Mouse (Mus musculus) hindbrain, embryonic 16.5 days (tissue): ENCODE results near the gene Washc1. TPM values are rescaled to one million over a fixed set of nuclear protein-coding genes. Genes with fewer than 3 reads are reported as not detected.
A peak's percentile ranks its signal among the peaks of the same experiment; 100 is the strongest.

Source experiments
- ATAC-seq: fragments of 200-750 bp; cut with Nextera tagmentation; 2 replicates; pipeline ENCODE4 v1.8.0; 2017; ENCODE audit warnings: moderate TSS enrichment, moderate library complexity
- H3K27ac ChIP-seq: fragments of 300-500 bp; sonication (generic); 2 replicates; pipeline ENCODE4 v1.5.1; 2014; ENCODE audit warnings: low read depth, mild to moderate bottlenecking, control low read depth, low read length, moderate library complexity
- H3K27me3 ChIP-seq: fragments of 300-500 bp; sonication (generic); replicated peaks from 2 replicates; pipeline ENCODE4 v1.6.1; 2014; ENCODE audit warnings: low read length; ENCODE audit not compliant: control insufficient read depth, insufficient read depth
- H3K36me3 ChIP-seq: fragments of 300-500 bp; sonication (generic); 2 replicates; pipeline ENCODE4 v1.6.1; 2014; ENCODE audit warnings: mild to moderate bottlenecking, low read length, moderate library complexity, mixed read lengths; ENCODE audit not compliant: control insufficient read depth, insufficient read depth
- H3K4me1 ChIP-seq: fragments of 300-500 bp; sonication (generic); 2 replicates; pipeline ENCODE4 v1.6.1; 2014; ENCODE audit warnings: low read depth, low read length; ENCODE audit not compliant: control insufficient read depth, insufficient read depth
- H3K4me2 ChIP-seq: fragments of 300-500 bp; sonication (generic); 2 replicates; pipeline ENCODE4 v1.6.1; 2014; ENCODE audit warnings: mild to moderate bottlenecking, low read length, control low read depth, moderate library complexity
- H3K4me3 ChIP-seq: fragments of 300-500 bp; sonication (generic); 2 replicates; pipeline ENCODE4 v1.5.1; 2014; ENCODE audit warnings: mild to moderate bottlenecking, low read length, control low read depth, moderate library complexity
- H3K9ac ChIP-seq: fragments of 300-500 bp; sonication (generic); 2 replicates; pipeline ENCODE4 v1.6.1; 2014; ENCODE audit warnings: low read depth, mild to moderate bottlenecking, control low read depth, low read length, moderate library complexity
- H3K9me3 ChIP-seq: fragments of 300-500 bp; sonication (generic); 2 replicates; pipeline ENCODE4 v1.6.1; 2014; ENCODE audit warnings: mild to moderate bottlenecking, low read length, moderate library complexity; ENCODE audit not compliant: control insufficient read depth
- WGBS: fragments of 180-500 bp; shearing (Covaris S2); extraction: QIAGEN DNeasy Blood & Tissue Kit; methylation state at CpG from one replicate; pipeline ENCODE4 v1.1.7; 2014; 5-methylcytosine and 5-hydroxymethylcytosine counted together
- polyA plus RNA-seq: library from polyadenylated mRNA; unstranded; fragments of >200 nt; fragmentation: Nextera tagmentation; extraction: Ambion mirVana; gene quantifications from 2 replicates; pipeline ENCODE4 v1.2.1, GENCODE M21; 2015

Washc1 gene
- polyA plus RNA-seq, 1 experiment from 2014 or later, result 49.2 TPM

DNA sequence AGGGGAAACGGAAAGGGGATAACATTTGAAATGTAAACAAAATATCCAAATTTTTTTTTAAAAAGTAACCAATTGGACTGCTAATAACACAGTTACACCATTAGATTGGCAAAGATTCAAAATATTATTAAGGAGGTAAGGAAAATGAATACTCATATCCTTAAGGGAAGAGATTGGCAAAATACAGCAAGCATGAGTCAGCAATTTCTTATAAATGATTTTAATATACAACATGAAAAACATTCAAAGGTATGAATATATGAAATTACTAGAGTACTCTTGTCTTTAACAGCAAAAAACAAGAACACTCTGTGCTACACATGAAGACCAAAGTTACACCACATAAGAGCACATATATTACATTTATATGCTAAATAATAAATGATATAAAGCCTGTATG lies 26.3 kb upstream of the Washc1 start:
- WGBS, result 87% methylated on average over 1 of the region's 1 CpGs
- ATAC-seq, result no peak
- H3K36me3 ChIP-seq, result peaks cover 14% of the 10 kb centered on the region

DNA sequence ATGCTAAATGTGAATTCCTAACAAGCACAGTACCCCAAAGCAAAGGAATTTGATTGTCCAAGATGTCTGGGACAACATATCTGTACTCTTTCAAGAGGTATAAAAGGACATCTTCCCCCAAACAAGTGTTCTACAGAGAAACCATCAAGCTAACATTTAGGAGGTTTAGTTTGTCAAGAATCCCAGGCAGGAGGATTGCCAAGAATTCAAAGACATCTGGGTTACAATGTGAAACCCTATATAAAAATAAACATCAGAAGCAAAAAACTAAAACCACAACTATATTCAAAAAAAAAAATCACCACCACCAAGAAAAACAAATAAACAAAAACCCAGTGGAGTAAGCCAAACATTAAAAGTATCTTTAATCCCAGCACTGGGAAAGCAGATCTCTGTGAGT lies 21.1 kb upstream of the Washc1 start:
- ATAC-seq, result no peak
- Histone ChIP-seq H3K27ac (no peak overlapping the region), H3K4me2 (no peak overlapping the region), H3K27me3 (no peaks in the 10 kb centered on the region), H3K36me3 (peaks cover 11% of the 10 kb centered on the region), H3K4me1 (no peaks in the 10 kb centered on the region), H3K9me3 (no peaks in the 10 kb centered on the region), H3K9ac (no peak overlapping the region), H3K4me3 (no peak overlapping the region)

More for the DNA sequence above, 26.3 kb upstream of the Washc1 start:
- Histone ChIP-seq H3K4me1 (no peaks in the 10 kb centered on the region), H3K9ac (no peak overlapping the region), H3K27ac (no peak overlapping the region), H3K4me2 (no peak overlapping the region), H3K4me3 (no peak overlapping the region), H3K27me3 (no peaks in the 10 kb centered on the region), H3K9me3 (no peaks in the 10 kb centered on the region)

GRCm38 (mm10) chr17:66091392-66091791 lies 20.0 kb upstream of the Washc1 start:
- H3K4me2 ChIP-seq, result no peak overlapping the region
- no peak for ATAC-seq
- no peaks in the 10 kb centered on the region for H3K4me1 ChIP-seq
- H3K9me3 ChIP-seq, result no peaks in the 10 kb centered on the region
- peaks cover 8% of the 10 kb centered on the region; the same call in 1 of the 2 replicates for H3K36me3 ChIP-seq
- H3K27ac ChIP-seq, result no peak overlapping the region
- WGBS, result 88% methylated on average over 2 of the region's 2 CpGs
- H3K4me3 ChIP-seq, result no peak overlapping the region
- H3K9ac ChIP-seq, result no peak overlapping the region
- no peaks in the 10 kb centered on the region for H3K27me3 ChIP-seq

DNA sequence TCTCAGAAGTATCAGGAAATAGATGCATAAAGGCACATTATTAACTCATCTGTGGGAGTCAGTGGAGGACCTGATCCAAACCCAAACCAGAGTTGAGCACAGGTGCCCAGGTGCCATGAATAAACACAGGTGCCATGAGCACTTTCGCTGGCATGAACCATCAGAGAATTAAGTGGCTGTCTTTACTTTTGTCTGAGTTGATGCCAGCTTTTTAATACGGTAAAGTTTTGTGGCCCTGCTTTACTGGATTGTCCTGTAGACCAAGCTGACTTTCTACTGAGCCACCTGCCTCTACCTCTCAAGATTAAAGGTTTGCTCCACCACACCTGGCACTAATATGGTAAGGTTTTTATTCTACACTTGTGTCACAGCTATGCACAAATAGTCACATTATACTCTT lies 19.3 kb upstream of the Washc1 start:
- 92% methylated on average over 2 of the region's 2 CpGs for WGBS
- no peak overlapping the region for H3K4me2 ChIP-seq

GRCm38 (mm10) chr17:66092664-66093063 lies 18.7 kb upstream of the Washc1 start:
- H3K27me3 ChIP-seq, result no peaks in the 10 kb centered on the region
- 87% methylated on average over 3 of the region's 3 CpGs for WGBS
- no peak overlapping the region for H3K27ac ChIP-seq
- no peak overlapping the region for H3K4me3 ChIP-seq
- H3K4me1 ChIP-seq, result no peaks in the 10 kb centered on the region
- H3K9ac ChIP-seq, result no peak overlapping the region
- H3K36me3 ChIP-seq, result peaks cover 4% of the 10 kb centered on the region; the same call in 1 of the 2 replicates
- ATAC-seq, result no peak
- no peak overlapping the region for H3K4me2 ChIP-seq
- no peaks in the 10 kb centered on the region for H3K9me3 ChIP-seq

More for the DNA sequence above, 19.3 kb upstream of the Washc1 start:
- H3K4me3 ChIP-seq, result no peak overlapping the region
- no peaks in the 10 kb centered on the region for H3K4me1 ChIP-seq
- H3K27me3 ChIP-seq, result no peaks in the 10 kb centered on the region
- H3K9me3 ChIP-seq, result no peaks in the 10 kb centered on the region
- peaks cover 7% of the 10 kb centered on the region; the same call in 1 of the 2 replicates for H3K36me3 ChIP-seq
- no peak overlapping the region for H3K9ac ChIP-seq
- no peak overlapping the region for H3K27ac ChIP-seq
- no peak for ATAC-seq

DNA sequence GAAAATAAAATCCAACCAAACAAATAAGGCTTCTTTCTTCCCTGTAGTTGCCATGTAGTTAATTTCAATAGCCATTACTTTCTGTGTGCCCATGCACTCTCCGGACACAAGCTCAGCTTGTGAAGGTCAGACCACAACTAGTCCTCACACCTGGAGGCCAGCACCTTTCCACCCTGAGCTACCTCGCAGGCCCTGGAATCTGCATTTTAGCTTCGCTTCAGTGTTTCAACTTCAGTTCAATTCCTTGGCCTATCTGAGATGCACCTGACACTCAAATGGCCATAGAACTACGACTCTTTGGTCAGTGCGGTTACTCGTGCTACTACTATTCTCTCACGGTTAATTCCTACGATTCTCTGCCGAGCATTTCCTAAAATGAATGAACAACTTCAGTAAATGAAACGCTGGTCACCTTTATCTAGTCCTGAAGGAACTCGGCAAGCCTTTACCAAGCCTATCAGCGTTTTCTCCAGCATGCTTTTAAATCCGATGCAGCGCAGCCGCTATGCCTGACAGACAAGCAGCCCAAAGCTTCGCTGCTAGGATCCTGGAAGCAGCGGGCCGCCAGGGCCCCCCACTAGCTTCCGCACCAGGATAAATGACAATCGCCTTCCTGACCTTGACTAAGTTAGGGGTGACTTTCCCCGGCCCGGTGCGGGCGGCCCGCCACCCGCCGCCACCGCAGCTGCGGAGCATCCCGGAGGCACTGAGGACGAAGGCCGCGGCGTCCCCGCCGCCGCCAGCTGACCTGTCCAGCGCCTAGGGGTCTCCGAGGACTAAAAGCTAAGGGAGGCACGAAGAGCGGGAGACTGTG lies 10.6 kb upstream of the Washc1 start:
- peak overlapping the region; percentile 94 for H3K27ac ChIP-seq
- no peaks in the 10 kb centered on the region for H3K27me3 ChIP-seq
- H3K36me3 ChIP-seq, result no peaks in the 10 kb centered on the region
- H3K4me3 ChIP-seq, result peak overlapping the region; percentile 73
- H3K4me1 ChIP-seq, result peaks cover 14% of the 10 kb centered on the region
- no peaks in the 10 kb centered on the region for H3K9me3 ChIP-seq
- ATAC-seq, result no peak
- 1% methylated on average over 41 of the region's 41 CpGs for WGBS
- peak overlapping the region; percentile 93 for H3K9ac ChIP-seq
- H3K4me2 ChIP-seq, result peak overlapping the region; percentile 77

- peak within 1 kb of the TSS; percentile 73 for H3K4me3 ChIP-seq
- ATAC-seq, result peak; percentile 99
- no peaks in the 10 kb centered on the region for H3K9me3 ChIP-seq
- H3K36me3 ChIP-seq, result no peaks in the 10 kb centered on the region
- H3K9ac ChIP-seq, result peak within 1 kb of the TSS; percentile 93
- H3K27me3 ChIP-seq, result no peaks in the 10 kb centered on the region
- peak within 1 kb of the TSS; percentile 77 for H3K4me2 ChIP-seq
- peaks cover 14% of the 10 kb centered on the region for H3K4me1 ChIP-seq
- peak within 1 kb of the TSS; percentile 94 for H3K27ac ChIP-seq
- WGBS, result under 1% methylated on average over 40 of the region's 67 CpGs
Measured at GRCm38 (mm10) chr17:66101380-66102330, 9.7 kb upstream of the Washc1 start, which contains the start of gene Ndufv2. Gene Ndufv2 (minus strand): TSS chr17:66101559.

- H3K27ac ChIP-seq, result no peak overlapping the region
- no peaks in the 10 kb centered on the region for H3K36me3 ChIP-seq
- 87% methylated on average over 7 of the region's 7 CpGs for WGBS
- no peaks in the 10 kb centered on the region for H3K9me3 ChIP-seq
- ATAC-seq, result no peak
- H3K9ac ChIP-seq, result no peak overlapping the region
- H3K4me2 ChIP-seq, result no peak overlapping the region
- H3K4me3 ChIP-seq, result no peak overlapping the region
- H3K27me3 ChIP-seq, result no peaks in the 10 kb centered on the region
- H3K4me1 ChIP-seq, result peaks cover 11% of the 10 kb centered on the region
Measured at GRCm38 (mm10) chr17:66104076-66104475, 7.3 kb upstream of the Washc1 start.
